Comparison of ENCODE assay signal across 14 mouse cellular contexts in the genomic region with DNA sequence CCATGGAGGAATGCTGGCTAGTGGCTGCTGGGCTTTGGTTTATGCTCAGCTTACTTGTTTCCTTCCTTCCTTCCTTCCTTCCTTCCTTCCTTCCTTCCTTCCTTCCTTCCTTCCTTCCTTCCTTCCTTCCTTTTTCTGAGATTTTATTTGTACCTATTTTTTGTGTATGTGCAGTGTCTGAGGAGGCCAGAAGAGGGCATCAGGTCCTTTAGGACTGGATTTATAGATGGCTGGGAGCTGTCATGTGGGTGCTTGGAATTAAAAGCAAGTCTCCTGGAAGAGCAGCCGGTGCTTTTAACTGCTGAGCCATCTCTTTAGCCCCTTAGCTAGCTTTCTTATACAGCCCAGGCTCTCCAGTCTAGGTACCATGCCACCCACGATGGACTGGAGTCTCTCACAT.
DNase-seq lines count a peak whose midpoint lies in the region; ATAC-seq and TF ChIP-seq lines count a peak whose summit lies in the region.
"Had no signal": no experiment of that assay in that cellular context is flagged by ENCODE, and none has a peak within 500 bp of the region (broad histone marks: within the 10 kb centered on the region; RNA-seq: fewer than 3 reads in every experiment).

No protein-coding gene starts in this region.

- in situ Hi-C loops in ES-E14 (cut with MboI; ENCODE audit: low sequenced_read_pairs in 2 of 2, unreplicated experiment in 2 of 2) = no loop called here

- no peak overlapping the region for H3K4me3 ChIP-seq in left cerebral cortex, adult 2 months
- H3K4me3 ChIP-seq in ES-E14 (ENCODE audit: insufficient read depth in 1 of 2, low read depth in 1 of 2, low read length in 2 of 2, poor library complexity in 1 of 2, severe bottlenecking in 1 of 2) = no peak overlapping the region
- H3K4me3 ChIP-seq: embryonic facial prominence, embryonic 12.5 days; intestine, embryonic 15.5 days had no signal

- H3K36me3 ChIP-seq in ES-E14 (ENCODE audit: control insufficient read depth, insufficient read depth, low read length, poor library complexity, severe bottlenecking) = no peaks in the 10 kb centered on the region
- H3K36me3 ChIP-seq: embryonic facial prominence, embryonic 12.5 days; intestine, embryonic 15.5 days had no signal

- no peak overlapping the region for H3K27ac ChIP-seq in left cerebral cortex, adult 2 months
- H3K27ac ChIP-seq in ES-E14 (ENCODE audit: insufficient read depth, low read depth, low read length, poor library complexity, severe bottlenecking) = no peak overlapping the region
- H3K27ac ChIP-seq: embryonic facial prominence, embryonic 12.5 days; intestine, embryonic 15.5 days; macrophage had no signal

- no peaks in the 10 kb centered on the region for H3K4me1 ChIP-seq in ES-E14 (ENCODE audit: control insufficient read depth in 2 of 2, insufficient read depth in 2 of 2, low read length in 2 of 2, poor library complexity in 1 of 2)
- H3K4me1 ChIP-seq: embryonic facial prominence, embryonic 12.5 days; intestine, embryonic 15.5 days had no signal

- no peak for ATAC-seq in frontal cortex, adult (ENCODE audit: low TSS enrichment)
- ATAC-seq: intestine, embryonic 15.5 days had no signal

- H3K9me3 ChIP-seq in ES-E14 (ENCODE audit: control insufficient read depth, insufficient read depth, low read depth, low read length) = no peaks in the 10 kb centered on the region
- H3K9me3 ChIP-seq: embryonic facial prominence, embryonic 12.5 days; G1E; intestine, embryonic 15.5 days had no signal

- peak; percentile 40 for TF ChIP-seq CTCF in left cerebral cortex, adult 2 months (IDR thresholded peaks at IDR 0.05)

- intact Hi-C loops in left cerebral cortex, adult 2 months (cut with DNase I) = no loop called here

- peak; percentile 27 for DNase-seq in heart, adult 11 months
- no peak for DNase-seq in heart, adult 18-20 months
- DNase-seq in left cerebral cortex, adult 2 months (ENCODE audit: extremely low spot score in 1 of 2, low spot score in 2 of 2) = no peak
- no peak for DNase-seq in left cerebral cortex, adult 9 months (ENCODE audit: low spot score in 2 of 2)
- peak; percentile 15 for DNase-seq in ES-E14 (ENCODE audit: low read depth, low spot score)
- DNase-seq in brain, adult 2 months (ENCODE audit: low read depth, low spot score) = peak; percentile 33
- DNase-seq in spleen, postnatal 4 days (ENCODE audit: low spot score in 2 of 2) = no peak
- DNase-seq: adrenal gland, postnatal 10 days; heart, postnatal 14 days had no signal

- H3K9ac ChIP-seq in ES-E14 (ENCODE audit: insufficient read depth, low read depth, low read length, poor library complexity, severe bottlenecking) = no peak overlapping the region
- H3K9ac ChIP-seq: embryonic facial prominence, embryonic 12.5 days; intestine, embryonic 15.5 days had no signal

TF ChIP-seq in ES-E14, 5 proteins besides CTCF, POLR2A, EP300 and RAD21:
- no peak for TF ChIP-seq HCFC1 (IDR thresholded peaks at IDR 0.05; ENCODE audit: borderline replicate concordance, insufficient read depth, low read length)
- no peak for TF ChIP-seq ZC3H11A (IDR thresholded peaks at IDR 0.05; ENCODE audit: borderline replicate concordance, low read depth, low read length)

Comparison
In these comparisons a context has a peak if more than half of its experiments do, and no peak if none do; other contexts are left out.
1. DNase-seq: peak in heart, adult 11 months (single experiment), ES-E14 (single experiment) and brain, adult 2 months (single experiment); none in heart, adult 18-20 months (0 of 2), left cerebral cortex, adult 2 months (0 of 2), left cerebral cortex, adult 9 months (0 of 2) and spleen, postnatal 4 days (0 of 2).